Mouse (Mus musculus) heart, adult 2 months (tissue): Measurements from ENCODE around the gene Ahcyl2.

Experiments
- CTCF ChIP-seq: fragments of 200-600 bp; IDR thresholded peaks from 2 replicates; pipeline ENCODE4 v1.8.1; 2022; ENCODE audit warnings: antibody characterized with exemption, mild to moderate bottlenecking, moderate library complexity
- EP300 ChIP-seq: fragments of 200-500 bp; IDR thresholded peaks from 2 replicates; pipeline ENCODE4 v1.6.1; 2011; ENCODE audit warnings: low read depth, low read length, control low read depth; ENCODE audit not compliant: insufficient read depth

GRCm38 (mm10) chr6:29756476-29756875, 11.3 kb upstream of the Ahcyl2 start:
- TF ChIP-seq CTCF (no peak), EP300 (no peak)
